Mouse (Mus musculus): ENCODE results near the gene Crlf1.

Crlf1 gene

GRCm38 (mm10) chr8:70551558-70552161 is 58.7 kb downstream of the Crlf1 start:
- no peak for DNase-seq

- DNase-seq, result no peak
Observed at GRCm38 (mm10) chr8:70552836-70553235, 59.9 kb downstream of the Crlf1 start.

All from kidney, postnatal 25 days (tissue).